Mouse (Mus musculus): ENCODE measurements around the gene Wdr92. TPM values are rescaled to one million over a fixed set of nuclear protein-coding genes. Genes with fewer than 3 reads are reported as not detected.
A peak's percentile ranks its signal among the peaks of the same experiment; 100 is the strongest.

Gene Wdr92
- total and polyA plus RNA-seq, 3 experiments = 34.5 to 63.8 TPM; not detected in 1

DNA sequence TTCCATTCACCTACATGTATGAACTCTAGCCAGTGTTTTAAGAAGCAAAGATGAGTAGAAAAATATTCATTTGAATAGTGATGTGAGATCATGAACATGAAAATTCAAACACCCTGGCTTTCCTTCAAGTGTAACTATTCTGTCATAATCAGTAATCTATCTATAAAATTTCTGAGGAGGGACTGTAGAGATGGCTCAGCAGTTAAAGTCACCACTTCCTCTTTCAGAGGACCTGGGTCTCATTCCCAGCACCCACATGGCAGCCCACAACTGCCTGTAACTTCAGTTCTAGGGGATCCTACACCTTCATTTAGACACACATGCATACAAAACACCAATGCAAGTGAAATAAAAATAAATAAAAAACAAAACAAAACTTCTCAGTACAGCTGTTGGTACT lies 66.8 kb downstream of the Wdr92 start:
- no peak overlapping the region for H3K4me3 ChIP-seq (ENCODE audit: control insufficient read depth in 1 of 2, insufficient read depth in 1 of 2, low read depth in 2 of 2, low read length in 2 of 2)
- TF ChIP-seq EP300 (IDR thresholded peaks at IDR 0.05; ENCODE audit: low read depth in 1 of 2, low read length in 2 of 2) (peak in 1 of 2 experiments; percentile 58; a peak in 2 of 4 replicates), TBP (IDR thresholded peaks at IDR 0.05; ENCODE audit: low read depth, low read length) (no peak), MXI1 (IDR thresholded peaks at IDR 0.05; ENCODE audit: low read depth, low read length) (no peak), JUND (IDR thresholded peaks at IDR 0.05; ENCODE audit: low read depth, low read length) (no peak), GATA1 (IDR thresholded peaks at IDR 0.05; ENCODE audit: low read depth, low read length) (peak; percentile 53), MYC (IDR thresholded peaks at IDR 0.05; ENCODE audit: low read depth, low read length) (0 out of 2 replicates have a peak, but pooled peaks have one; percentile 41)
- peaks cover 0 to 10% of the 10 kb centered on the region in 2 experiments; a peak in 2 of 4 replicates for H3K36me3 ChIP-seq (ENCODE audit: control insufficient read depth in 1 of 2, insufficient read depth in 2 of 2, low read length in 2 of 2)
- no peaks in the 10 kb centered on the region for H3K27me3 ChIP-seq (ENCODE audit: control insufficient read depth in 1 of 2, insufficient read depth in 2 of 2, low read length in 2 of 2)
- no peak overlapping the region for H3K27ac ChIP-seq (ENCODE audit: control insufficient read depth, low read depth, low read length)
- H3K9me3 ChIP-seq (replicated peaks; ENCODE audit: insufficient read depth, low read length) = no peaks in the 10 kb centered on the region
- DNase-seq (ENCODE audit: low read depth, low spot score) = peak; percentile 52
- no peak overlapping the region for H3K9ac ChIP-seq (ENCODE audit: control insufficient read depth, low read depth, low read length, poor library complexity, severe bottlenecking)
- peaks cover 4 to 12% of the 10 kb centered on the region in 2 experiments for H3K4me1 ChIP-seq (ENCODE audit: control insufficient read depth in 1 of 2, insufficient read depth in 2 of 2, low read length in 2 of 2)
- no peaks in the 10 kb centered on the region for H3K79me2 ChIP-seq (ENCODE audit: control insufficient read depth, insufficient read depth, low read length, poor library complexity)

- H3K9me3 ChIP-seq (replicated peaks; ENCODE audit: insufficient read depth, low read length) = no peaks in the 10 kb centered on the region
- no peaks in the 10 kb centered on the region for H3K27me3 ChIP-seq (ENCODE audit: control insufficient read depth in 1 of 2, insufficient read depth in 2 of 2, low read length in 2 of 2)
- TF ChIP-seq GATA1 (IDR thresholded peaks at IDR 0.05; ENCODE audit: low read depth, low read length) (no peak), MXI1 (IDR thresholded peaks at IDR 0.05; ENCODE audit: low read depth, low read length) (no peak), CHD2 (IDR thresholded peaks at IDR 0.05; ENCODE audit: low read length) (no peak), MYB (IDR thresholded peaks at IDR 0.05; ENCODE audit: low read depth, low read length) (no peak), CTCF (IDR thresholded peaks at IDR 0.05 in 2 of 3, conservative IDR thresholded peaks at IDR 0.05 in 1 of 3; ENCODE audit: control insufficient read depth in 1 of 3, insufficient read depth in 1 of 3, low read depth in 2 of 3, low read length in 3 of 3, poor library complexity in 1 of 3, severe bottlenecking in 1 of 3) (no peak), EP300 (IDR thresholded peaks at IDR 0.05; ENCODE audit: low read depth in 1 of 2, low read length in 2 of 2) (no peak), TAL1 (IDR thresholded peaks at IDR 0.05; ENCODE audit: low read length) (no peak), NRF1 (IDR thresholded peaks at IDR 0.05; ENCODE audit: insufficient read depth, low read depth, low read length, poor library complexity, severe bottlenecking) (no peak), ZNF384 (IDR thresholded peaks at IDR 0.05; ENCODE audit: low read depth, low read length) (no peak), MAZ (IDR thresholded peaks at IDR 0.05; ENCODE audit: low read depth, low read length) (no peak), KAT2A (conservative IDR thresholded peaks at IDR 0.05; ENCODE audit: low read depth, low read length) (no peak), POLR2AphosphoS5 (IDR thresholded peaks at IDR 0.05; ENCODE audit: borderline replicate concordance, low read depth, low read length) (no peak), USF2 (IDR thresholded peaks at IDR 0.05; ENCODE audit: borderline replicate concordance in 1 of 2, insufficient read depth in 1 of 2, low read depth in 1 of 2, low read length in 2 of 2) (no peak), SIN3A (IDR thresholded peaks at IDR 0.05; ENCODE audit: low read length) (no peak), ZC3H11A (IDR thresholded peaks at IDR 0.05; ENCODE audit: low read depth, low read length) (no peak), POLR2A (IDR thresholded peaks at IDR 0.05; ENCODE audit: control insufficient read depth in 1 of 2, insufficient read depth in 1 of 2, low read depth in 1 of 2, low read length in 2 of 2, poor library complexity in 1 of 2) (no peak), MEF2A (IDR thresholded peaks at IDR 0.05; ENCODE audit: extremely low read depth, insufficient replicate concordance, low read depth, low read length, poor library complexity, severe bottlenecking) (no peak)
- H3K4me1 ChIP-seq (ENCODE audit: control insufficient read depth in 1 of 2, insufficient read depth in 2 of 2, low read length in 2 of 2) = peaks cover 5 to 15% of the 10 kb centered on the region in 2 experiments; a peak in 3 of 4 replicates
- peaks cover 32% of the 10 kb centered on the region for H3K79me2 ChIP-seq (ENCODE audit: control insufficient read depth, insufficient read depth, low read length, poor library complexity)
- peak; percentile 31 for DNase-seq (ENCODE audit: low read depth, low spot score)
- peak overlapping the region; percentile 57 for H3K9ac ChIP-seq (ENCODE audit: control insufficient read depth, low read depth, low read length, poor library complexity, severe bottlenecking)
- peak overlapping the region; percentile 94 for H3K4me3 ChIP-seq (ENCODE audit: control insufficient read depth in 1 of 2, insufficient read depth in 1 of 2, low read depth in 2 of 2, low read length in 2 of 2)
- no peak overlapping the region for H3K27ac ChIP-seq (ENCODE audit: control insufficient read depth, low read depth, low read length)
- H3K36me3 ChIP-seq (ENCODE audit: control insufficient read depth in 1 of 2, insufficient read depth in 2 of 2, low read length in 2 of 2) = peaks cover 0 to 12% of the 10 kb centered on the region in 2 experiments; a peak in 2 of 4 replicates
These were observed 75.0 kb downstream of the Wdr92 start for GRCm38 (mm10) chr11:17256813-17257365.
